Mouse (Mus musculus): ENCODE data around the gene Mcm10.

Gene Mcm10

DNA sequence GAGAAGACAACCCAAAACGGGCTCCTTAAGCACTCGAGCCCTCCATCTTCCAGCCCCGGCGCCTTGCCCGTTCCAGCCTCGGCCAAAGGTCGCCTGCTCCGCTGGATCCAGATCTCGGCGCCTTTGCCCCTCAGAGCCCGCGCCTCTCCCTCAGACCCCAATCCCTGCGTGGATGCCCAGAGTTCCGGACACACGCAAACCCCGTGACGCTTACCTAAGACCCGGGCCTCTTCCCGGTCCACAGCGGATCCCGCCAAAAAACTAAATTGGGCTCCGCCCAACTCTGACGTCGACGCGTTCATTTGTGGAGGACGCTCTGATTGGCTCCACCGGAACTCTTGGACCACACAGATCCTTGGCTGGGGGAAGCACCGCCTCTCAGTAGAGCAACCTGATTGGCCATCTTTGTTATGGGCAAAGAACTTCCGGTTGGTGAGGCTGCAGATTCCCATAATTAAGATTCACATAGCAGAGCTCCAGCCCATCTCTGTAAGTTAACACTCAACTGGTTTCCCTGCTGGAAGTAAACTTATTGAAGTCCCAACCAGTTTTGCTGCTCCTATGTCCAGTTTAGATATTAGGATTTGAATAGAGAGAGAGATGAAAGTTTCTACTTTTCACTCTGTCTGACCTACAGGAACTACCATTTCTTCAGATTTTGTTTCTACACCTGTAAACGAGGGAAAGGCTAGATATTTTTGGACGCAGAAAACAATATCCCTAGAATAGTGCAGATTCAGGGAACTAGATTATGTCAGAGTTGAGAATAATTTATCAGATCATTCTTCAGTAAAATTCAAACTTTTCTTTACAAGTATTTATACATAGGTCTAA lies at the start of gene Mcm10:
TSS of gene Mcm10 (minus strand) at position 301 of the 834 bp plus-strand sequence.
- DNase-seq (ENCODE audit: low read depth, low spot score), result peak; percentile 91

DNA sequence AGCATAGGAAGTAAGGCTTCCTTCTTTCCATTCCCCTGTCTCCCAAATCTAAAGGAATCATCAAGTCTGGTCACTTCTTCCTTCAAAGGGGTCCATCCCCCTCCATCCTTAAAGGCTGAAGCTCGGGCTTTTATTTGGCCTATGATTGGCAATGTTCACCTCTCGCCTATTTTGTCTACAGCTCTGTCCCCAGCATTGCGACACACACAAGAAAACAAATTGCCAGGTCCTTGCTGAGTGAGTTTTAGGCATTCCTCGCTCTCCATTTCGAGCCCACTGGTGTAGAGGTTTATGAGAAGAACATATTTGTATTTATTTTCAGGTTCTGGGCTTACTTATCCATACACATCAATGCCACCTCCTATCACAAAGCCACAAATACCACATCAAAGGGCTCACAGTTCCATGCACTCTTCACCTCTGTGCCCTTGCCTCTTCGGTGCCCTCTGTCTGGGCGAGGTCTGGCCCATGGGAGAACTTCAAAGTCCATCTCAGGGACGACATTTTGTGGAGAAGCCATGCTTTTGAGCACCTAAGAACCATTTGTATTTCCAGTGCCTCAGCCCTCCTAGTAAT lies 48.6 kb upstream of the Mcm10 start:
- DNase-seq (ENCODE audit: low read depth, low spot score), result no peak

DNA sequence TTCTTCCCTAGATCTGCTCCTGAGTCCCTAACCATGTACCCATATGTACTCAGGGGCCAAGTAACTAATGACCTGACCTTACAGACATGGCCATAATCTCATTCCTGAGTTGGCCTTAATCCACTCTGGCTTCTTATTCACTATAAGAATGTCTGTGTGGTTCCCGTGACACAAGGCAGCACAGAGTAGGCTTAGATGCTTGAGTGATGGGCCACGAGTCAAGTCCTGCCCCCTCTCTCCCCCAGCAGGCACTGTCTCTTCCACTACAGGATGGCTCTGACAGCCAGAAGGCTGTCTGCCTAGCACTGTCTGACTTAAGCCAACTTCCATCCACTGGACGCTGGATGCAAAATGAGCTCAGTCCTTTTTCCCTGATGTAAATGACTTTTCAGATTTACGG lies 47.4 kb upstream of the Mcm10 start:
- DNase-seq (ENCODE audit: low read depth, low spot score), result no peak

DNA sequence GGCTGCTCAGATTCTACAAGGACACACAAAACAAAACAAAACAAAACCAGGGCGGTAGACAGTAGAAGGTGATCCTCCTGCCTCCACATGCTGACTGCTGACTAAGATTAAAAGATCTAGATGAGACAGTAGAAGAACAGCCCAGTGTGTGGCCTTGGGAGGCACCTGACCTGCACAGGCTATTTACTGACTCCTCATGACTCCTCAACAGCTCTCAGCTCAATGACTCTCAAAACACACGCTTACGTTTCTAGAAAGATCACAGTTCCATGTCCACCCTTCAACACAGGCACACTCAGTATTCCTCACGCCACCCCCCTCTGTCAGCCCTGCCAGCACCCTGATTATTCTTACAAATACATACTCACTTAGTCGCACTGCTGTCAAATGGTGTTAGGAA lies 45.8 kb upstream of the Mcm10 start:
- DNase-seq (ENCODE audit: low read depth, low spot score), result no peak

DNA sequence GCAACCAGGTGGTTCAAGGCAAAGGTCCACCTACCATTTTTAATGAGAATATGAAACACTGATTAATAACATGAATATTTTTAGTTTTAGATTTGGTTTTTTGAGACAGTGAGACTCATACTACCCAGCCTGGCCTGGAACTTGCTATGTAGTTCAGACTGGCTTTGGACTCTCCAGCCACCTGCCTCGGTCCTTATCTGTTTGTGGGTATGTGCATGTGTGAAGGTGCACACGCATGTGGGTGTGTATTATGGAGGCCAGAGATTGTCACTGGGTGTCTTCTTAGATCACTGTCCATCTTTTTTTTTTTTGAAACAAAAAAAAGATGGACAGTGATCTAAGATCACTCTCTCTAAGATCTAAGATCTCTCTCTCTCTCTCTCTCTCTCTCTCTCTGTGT lies 38.0 kb upstream of the Mcm10 start:
- no peak for DNase-seq (ENCODE audit: low read depth, low spot score)

DNA sequence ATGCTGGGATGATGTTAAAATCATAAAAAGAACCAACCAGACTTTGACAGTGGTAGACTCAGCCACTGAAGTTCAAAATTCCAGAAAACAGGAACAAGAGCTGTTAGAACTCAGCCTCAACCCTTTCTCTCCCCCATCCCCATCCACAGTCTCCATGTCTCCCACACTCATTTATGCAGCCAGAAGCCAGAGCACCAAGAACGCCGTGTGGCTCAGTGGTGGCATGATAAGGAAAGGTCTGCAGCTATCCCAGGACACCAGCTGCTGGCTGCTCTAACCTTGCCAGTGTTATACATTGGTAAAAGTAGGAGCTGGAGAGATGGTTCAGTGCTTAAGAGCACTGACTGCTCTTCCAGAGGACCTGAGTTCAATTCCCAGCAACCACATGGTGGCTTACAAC lies 34.4 kb upstream of the Mcm10 start:
- DNase-seq (ENCODE audit: low read depth, low spot score), result no peak

DNA sequence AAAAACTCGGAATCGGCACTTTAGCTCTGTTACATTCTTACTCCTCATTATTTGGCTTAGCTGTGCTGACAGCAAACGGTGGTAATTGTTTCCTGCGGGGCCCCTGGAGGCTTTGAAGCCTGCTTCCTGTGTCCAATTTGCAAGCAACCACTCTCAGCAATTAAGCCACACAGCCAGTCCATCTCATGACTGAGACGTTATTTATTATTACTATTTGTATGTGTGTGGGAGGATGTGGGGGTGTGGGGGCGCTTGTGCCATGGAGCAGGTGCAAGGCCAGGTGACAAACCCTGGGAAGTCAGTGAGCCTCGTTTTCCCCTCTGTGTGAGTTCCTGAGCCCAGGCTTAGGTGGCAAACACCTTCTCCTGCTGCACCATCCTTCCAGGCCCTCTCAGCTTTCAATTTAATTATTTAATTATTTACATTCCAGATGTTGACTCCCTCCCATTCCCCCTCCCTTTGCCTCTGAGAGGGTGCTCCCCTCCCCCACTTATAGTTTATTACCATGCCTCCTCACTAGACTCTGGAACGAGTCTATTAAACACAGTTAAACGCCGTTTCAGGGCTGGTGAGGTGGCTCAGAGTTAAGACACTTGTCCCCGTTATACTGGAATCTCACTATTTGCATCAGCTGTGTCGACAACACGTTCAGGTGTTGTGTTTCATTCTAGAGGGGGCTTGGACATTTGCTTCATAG lies 32.8 kb upstream of the Mcm10 start:
- no peak for DNase-seq (ENCODE audit: low read depth, low spot score)

DNA sequence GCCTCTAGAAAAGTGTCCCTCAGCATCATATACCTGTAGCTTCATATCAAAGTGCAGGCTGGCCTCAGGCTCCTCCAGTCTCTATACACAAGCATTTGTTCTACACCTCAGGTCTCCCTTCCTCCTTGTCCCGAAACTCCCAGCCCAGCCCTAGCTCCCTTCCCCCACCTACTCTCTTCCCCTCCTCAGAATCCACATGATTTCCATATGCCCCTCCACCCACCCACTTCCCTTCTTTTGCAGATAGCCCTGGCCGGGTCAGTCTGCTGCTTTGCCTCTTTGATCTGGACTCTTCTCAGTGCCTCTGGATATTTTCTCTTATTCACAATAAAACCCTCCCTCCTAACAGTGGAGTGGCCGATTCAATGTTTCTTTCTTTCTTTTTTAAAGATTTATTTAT lies 31.7 kb upstream of the Mcm10 start:
- no peak for DNase-seq (ENCODE audit: low read depth, low spot score)

DNA sequence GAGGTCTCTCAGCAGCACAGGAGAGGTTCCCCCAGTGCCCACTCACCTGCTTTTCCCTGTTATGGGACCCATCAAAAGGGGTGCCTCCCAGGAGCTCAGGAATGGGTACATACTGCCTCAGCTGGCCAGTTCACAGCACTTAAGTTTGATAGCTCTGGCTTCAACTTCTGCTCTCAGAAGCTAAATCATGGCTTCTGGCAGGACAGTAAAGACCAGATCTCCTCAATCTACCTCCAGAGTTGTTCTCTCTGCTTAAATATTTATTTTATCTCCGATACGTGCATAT lies 30.8 kb upstream of the Mcm10 start:
- DNase-seq (ENCODE audit: low read depth, low spot score), result no peak

DNA sequence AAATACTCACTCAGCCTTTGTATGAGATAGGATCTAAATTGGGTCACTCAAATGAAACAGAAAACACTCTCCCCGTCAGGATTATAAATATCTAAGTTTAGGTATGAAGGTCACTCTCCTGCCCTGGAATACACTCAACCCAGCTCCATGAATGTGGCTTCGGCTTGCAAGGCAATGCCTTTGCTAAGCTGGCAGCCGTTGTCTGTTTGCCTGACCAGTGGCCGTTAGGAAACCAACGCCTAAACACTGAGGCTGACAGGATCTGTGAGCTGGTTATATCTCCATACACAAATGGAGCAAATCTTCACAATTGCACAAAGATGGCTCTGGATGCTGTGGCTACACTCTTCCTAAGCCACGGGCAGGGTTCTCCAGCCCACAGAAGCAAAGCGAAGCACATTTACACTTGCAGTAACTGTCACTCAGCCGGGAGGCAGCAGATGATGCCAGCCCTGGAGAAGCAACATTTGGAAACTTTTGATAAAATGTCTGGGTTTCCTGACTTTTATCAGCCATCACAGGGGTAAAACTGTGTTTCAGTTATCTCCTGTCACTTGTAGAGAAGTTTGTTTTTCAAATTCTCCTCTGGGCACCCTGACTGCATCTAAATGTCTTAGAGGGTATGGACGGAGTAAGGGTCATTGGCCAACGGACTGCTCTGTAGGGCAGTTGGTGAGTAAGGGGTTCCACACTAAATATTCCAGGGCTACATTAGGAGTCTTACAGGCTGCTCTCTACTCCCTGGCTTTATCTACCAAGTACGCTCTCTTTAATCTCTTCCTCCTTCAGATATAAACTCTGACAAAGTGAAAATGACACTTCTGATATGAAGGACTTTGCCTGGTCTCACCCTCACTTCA lies 30.3 kb upstream of the Mcm10 start:
- DNase-seq (ENCODE audit: low read depth, low spot score), result no peak

DNA sequence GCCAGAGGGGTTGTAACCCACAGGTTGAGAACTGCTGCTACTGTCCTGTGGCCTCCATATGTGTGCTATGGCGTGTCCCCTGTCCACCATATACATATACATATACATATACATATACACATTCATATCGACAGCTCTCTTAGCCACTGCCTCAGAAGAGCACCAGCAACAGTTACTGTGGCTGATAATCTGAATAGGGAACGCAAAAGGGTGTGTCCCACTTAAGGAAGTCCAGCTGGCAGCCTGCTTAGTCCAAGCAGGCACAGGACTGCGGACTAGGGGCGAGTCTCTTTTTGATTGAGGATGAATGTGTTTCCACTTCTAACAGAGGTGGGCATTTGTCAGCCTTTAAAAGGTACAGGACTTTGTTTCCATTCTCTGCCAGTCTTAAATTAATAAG lies 29.3 kb upstream of the Mcm10 start:
- DNase-seq (ENCODE audit: low read depth, low spot score), result no peak

DNA sequence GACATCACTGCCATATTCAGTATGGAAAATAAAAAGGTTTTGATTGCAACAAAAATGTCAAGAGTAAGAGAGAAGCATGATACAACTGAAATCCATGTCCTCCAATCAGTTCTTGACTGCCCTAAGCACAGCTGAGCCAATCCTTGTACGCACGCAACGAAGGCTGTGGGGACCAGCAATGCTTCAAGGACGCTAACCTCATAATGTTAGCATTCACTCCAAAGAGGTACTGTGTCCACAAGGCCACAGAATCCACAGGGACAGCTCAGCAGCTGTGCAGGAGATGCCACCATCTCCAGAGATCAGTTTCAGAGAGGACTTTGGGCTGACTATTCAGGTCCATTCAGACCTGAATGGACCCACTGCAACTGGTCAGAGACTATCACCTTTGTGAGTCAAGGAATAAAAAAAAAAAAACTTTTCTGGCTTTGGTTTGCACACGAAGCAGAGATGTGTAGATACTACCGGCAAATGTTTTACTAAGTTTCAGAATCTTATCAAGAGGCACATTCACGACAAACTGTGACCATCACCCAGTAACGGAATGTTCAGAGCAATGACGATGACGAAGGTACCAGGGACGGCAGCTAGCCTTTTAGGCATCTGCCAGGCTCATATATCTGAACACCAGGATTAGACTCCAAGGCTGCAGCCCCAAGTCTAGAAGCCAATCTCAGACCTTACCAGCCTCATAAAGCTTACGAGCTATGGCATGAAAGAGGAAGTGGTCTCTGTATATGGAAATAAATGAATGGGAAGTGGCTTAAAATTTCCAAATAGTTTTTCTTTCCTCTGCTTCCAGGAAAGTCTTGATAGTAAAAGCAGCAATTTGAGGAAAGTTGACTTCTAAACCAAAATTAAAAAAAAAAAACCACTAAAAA lies 27.9 kb upstream of the Mcm10 start:
- DNase-seq (ENCODE audit: low read depth, low spot score), result no peak

DNA sequence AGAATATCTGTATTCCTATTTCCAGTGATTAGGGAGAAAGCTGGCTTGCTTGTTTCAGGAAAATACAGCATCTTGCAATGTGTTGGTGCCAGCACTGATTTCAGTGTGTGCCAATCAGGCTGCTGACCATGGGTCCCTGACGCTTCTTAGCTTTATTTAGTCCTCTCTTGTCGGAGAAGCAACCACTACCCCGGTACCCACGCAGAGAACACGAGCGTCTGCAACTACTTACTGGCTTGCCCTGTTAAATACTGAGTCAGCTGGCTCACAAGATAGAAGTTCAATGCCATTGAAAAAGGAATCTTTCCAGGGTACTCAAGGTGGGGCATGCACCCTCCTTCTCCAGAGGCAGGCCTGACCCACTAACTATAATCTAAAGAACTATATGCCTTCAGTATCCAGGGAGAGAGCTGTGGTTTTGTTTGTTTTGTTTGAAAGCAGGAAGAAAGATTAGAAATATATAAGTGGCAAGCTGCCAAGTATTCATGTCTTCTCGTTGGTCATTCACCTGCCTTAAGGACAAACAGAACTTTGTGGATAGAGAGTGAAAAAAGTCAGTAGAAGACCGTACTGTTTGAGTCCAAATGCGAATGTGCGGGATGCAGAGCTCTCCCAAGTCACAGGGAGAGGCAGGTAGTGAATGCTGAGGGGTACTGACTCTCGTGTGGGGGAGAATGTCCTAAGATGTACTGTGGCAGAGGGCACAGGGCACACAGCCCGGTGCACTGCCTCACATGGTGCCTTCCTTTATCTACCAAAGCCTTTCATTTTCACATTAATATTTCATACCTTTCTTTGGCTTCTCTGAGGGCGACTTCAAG lies 27.0 kb upstream of the Mcm10 start:
- DNase-seq (ENCODE audit: low read depth, low spot score), result no peak

DNA sequence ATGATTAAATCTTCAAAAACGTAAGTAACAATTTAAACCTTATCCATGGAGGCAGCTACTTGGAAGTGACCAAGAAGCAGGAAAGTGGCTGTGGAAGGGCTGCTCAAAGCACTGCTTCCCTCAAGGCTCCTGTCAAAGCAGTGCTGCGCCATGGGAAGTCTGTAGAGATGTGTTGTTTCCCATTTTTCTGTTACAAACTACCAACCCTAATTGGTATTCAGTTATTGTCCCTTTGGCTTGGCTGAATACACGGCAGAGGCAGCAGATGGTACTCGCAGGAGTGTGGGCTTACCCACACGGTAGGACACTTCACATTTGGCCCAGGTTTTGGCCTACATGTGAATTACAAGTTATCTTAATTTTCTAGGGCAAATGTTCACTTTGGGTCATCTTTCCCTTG lies 25.7 kb upstream of the Mcm10 start:
- DNase-seq (ENCODE audit: low read depth, low spot score), result no peak

DNA sequence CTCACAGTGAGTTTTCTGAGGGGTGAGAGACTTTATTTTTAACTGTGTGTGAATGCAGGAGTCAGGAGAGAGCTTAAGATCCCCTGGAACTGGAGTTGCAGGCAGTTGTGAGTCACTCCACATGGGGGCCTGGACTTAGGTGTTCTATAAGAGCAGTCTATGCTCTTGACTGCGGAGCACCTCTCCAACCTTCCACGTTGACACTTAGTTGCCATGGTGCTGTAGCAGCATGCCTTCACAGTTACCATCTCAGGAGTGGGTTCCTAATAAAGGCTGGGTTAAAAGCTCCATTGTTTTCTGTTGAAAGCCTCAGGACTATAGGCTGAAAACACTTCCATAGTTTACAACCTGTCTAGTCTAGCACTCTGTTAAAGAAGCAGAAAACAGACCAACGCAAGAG lies 24.8 kb upstream of the Mcm10 start:
- DNase-seq (ENCODE audit: low read depth, low spot score), result no peak

DNA sequence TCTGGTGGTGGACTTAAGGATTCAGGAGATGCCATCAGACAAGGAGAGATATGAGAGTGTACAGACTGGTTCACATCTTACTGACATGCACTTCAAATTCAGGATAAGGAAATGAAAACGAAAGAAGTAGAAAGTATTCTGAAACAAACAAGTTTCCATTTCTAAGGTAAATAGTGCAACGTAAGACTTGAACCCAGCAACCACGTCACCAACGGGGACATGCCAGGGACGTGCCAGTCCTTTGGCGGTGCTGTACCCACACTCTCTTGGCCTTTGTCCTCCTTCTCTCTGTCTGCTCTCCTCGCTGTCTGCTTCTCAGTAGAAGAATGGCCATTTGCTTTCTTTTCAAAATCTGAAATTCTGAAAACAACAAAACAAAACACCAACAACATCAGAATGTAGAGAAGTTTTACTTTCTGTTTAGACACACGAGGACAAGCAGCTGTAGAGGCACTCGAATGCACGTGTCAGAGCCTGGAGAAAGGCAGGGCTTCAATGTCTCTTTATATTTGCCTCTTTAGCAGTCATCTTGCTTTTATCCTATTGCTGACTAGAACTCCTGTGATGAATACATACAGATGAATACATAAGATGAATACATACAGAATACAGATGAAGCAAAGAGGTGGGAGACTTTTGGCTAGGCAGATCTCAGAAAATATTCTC lies 24.0 kb upstream of the Mcm10 start:
- DNase-seq (ENCODE audit: low read depth, low spot score), result no peak

DNA sequence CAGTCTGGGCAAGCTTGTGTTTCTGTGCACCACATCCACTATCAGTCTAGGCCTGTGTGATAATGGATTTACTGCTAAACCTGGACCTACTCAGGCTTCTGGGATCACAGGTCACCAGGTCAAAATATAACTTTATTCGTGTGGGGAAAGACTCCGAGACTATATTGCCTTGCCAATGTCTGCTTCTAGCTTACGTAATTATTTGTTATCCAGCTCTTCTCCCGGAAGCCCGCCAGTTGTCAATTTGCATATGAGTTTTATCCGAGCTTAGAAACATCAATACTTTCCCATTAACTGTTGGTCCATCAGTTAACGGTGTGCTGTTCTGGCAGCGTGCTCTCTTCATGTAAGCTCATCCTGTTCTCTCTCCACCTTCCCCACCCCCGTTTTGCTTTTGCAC lies 22.6 kb upstream of the Mcm10 start:
- DNase-seq (ENCODE audit: low read depth, low spot score), result no peak

DNA sequence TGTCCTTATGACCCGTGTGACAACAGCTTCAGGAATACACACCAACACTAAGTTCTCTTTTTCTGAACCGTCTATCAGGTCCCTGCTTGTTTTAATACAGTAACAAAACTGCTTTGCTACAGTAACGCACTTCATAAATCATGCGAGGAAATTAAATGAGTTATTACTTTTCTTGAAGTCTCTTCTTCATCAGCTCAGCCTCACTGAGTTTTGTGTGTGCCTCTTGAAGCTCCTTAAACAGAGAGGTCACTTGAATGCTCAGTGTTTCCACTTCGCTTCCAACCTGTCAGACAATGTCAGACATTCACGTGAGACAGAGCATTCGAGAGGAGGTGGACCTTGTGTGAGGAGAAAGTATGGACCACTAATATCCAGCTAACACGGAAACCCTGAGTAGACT lies 22.2 kb upstream of the Mcm10 start:
- DNase-seq (ENCODE audit: low read depth, low spot score), result no peak

DNA sequence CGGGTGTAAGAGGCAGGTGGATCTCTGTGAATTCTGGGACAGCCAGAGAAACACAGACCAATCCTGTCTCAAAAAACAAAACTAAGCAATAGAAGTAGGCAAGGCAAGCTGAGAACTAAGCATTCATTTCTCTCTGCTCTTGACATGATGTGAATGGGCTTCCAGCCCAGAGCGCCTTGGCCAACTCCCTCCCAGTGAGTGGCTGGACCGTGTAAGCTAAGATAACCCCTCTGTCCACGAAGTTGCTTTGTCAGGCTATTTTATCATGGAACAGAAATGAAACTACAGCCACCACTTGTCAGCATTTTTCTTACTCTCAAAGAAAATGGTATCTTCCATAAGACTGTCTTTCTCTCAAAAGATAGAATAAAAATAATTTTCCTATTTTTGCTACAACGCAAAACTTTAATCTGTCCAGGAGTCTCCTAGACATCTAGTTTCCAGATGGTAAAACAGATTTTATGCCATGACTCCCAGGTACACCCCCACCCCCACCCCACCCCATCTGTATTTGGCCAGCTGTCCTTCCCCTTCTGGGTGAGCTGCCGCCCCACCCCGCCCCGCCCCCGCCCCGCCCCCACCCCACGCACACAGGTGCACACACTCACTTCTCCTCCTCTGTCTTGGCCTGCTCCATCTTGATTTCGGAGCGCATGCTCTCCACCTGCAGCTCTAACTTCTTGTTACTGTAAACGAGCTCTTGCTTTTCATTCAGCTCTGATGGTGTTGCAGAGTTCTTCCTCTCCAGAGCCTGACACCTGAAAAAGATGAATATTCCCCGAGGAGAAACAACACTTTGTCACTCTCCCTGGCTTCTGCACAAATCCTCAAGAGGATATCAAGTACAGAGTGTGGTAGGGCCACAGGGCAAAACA lies 21.2 kb upstream of the Mcm10 start:
- no peak for DNase-seq (ENCODE audit: low read depth, low spot score)
